Mouse (Mus musculus) CH12.LX (cell line): ENCODE results near the gene Sugp1. TPM values are rescaled to one million over a fixed set of nuclear protein-coding genes. Genes with fewer than 3 reads are reported as not detected.
"Not testable (repeated sequence)": the region's sequence is repeated elsewhere in the genome, so short reads cannot be mapped to it uniquely, and the experiment has no call there.

ENCODE experiments used
- DNase-seq: peaks from one replicate; pipeline ENCODE4 v3.0.0-alpha.2; 2013; ENCODE audit errors: extremely low read depth
- H3K27ac ChIP-seq: 2 replicates; pipeline ENCODE4 v1.5.1; 2012; ENCODE audit warnings: low read depth, mild to moderate bottlenecking, control low read depth, moderate library complexity; ENCODE audit not compliant: insufficient read depth
- H3K27me3 ChIP-seq: replicated peaks from 2 replicates; pipeline ENCODE3; 2012; ENCODE audit warnings: inconsistent platforms
- H3K36me3 ChIP-seq, 2 experiments: replicated peaks in 1 of 2; 2 replicates each; pipeline versions ENCODE3 to v1.6.1; 2012; ENCODE audit warnings: inconsistent platforms in 1 of 2, low read length in 1 of 2, mild to moderate bottlenecking in 1 of 2, mixed read lengths in 1 of 2, moderate library complexity in 1 of 2; ENCODE audit not compliant: control insufficient read depth in 1 of 2, insufficient read depth in 1 of 2
- H3K4me1 ChIP-seq, 2 experiments: 2 replicates each; pipeline ENCODE4 v1.6.1; 2012; ENCODE audit warnings: inconsistent platforms in 1 of 2, moderate library complexity in 1 of 2; ENCODE audit not compliant: insufficient read depth in 2 of 2, control insufficient read depth in 1 of 2
- H3K4me2 ChIP-seq: 2 replicates; pipeline ENCODE4 v1.6.1; 2012; ENCODE audit warnings: low read depth, mild to moderate bottlenecking, control low read depth; ENCODE audit not compliant: poor library complexity, insufficient read depth, severe bottlenecking
- H3K4me3 ChIP-seq, 3 experiments: fragments of 150-350 bp in 1 of 3; sonication (generic) in 1 of 3; replicated peaks in 1 of 3; 2 replicates each; pipeline versions ENCODE3 to v1.5.1; 2011 to 2012; ENCODE audit warnings: low read depth in 2 of 3, low read length in 2 of 3, mild to moderate bottlenecking in 2 of 3, moderate library complexity in 2 of 3, control low read depth in 1 of 3, improper control_type of control experiment in 1 of 3, inconsistent platforms in 1 of 3, mixed read lengths in 1 of 3; ENCODE audit not compliant: poor library complexity in 1 of 3
- H3K79me2 ChIP-seq: replicated peaks from 2 replicates; pipeline ENCODE4 v1.6.1; 2012; ENCODE audit warnings: mild to moderate bottlenecking, moderate library complexity; ENCODE audit not compliant: control insufficient read depth, poor library complexity, insufficient read depth, severe bottlenecking; ENCODE audit errors: extremely low read depth
- H3K9ac ChIP-seq: 2 replicates; pipeline ENCODE4 v1.6.1; 2012; ENCODE audit warnings: low read depth, mild to moderate bottlenecking, control low read depth, moderate library complexity; ENCODE audit not compliant: insufficient read depth
- H3K9me3 ChIP-seq: replicated peaks from 2 replicates; pipeline ENCODE3; 2012; ENCODE audit warnings: low read length, inconsistent platforms, mixed read lengths
- BHLHE40 ChIP-seq: IDR thresholded peaks from 2 replicates; pipeline ENCODE4 v1.6.1; 2011; ENCODE audit warnings: mild to moderate bottlenecking, low read depth, low read length, improper control_type of control experiment
- CHD1 ChIP-seq: IDR thresholded peaks from 2 replicates; pipeline ENCODE4 v1.6.1; 2012; ENCODE audit warnings: low read depth, low read length, improper control_type of control experiment, inconsistent platforms
- CTCF ChIP-seq, 2 experiments: IDR thresholded peaks in 1 of 2; conservative IDR thresholded peaks in 1 of 2; 2 replicates each; pipeline ENCODE4 v1.5.1; 2011 to 2012; ENCODE audit warnings: low read depth in 2 of 2, low read length in 2 of 2, improper control_type of control experiment in 1 of 2, inconsistent platforms in 1 of 2, mild to moderate bottlenecking in 1 of 2, moderate library complexity in 1 of 2
- ELF1 ChIP-seq: IDR thresholded peaks from 2 replicates; pipeline ENCODE4 v1.6.1; 2014; ENCODE audit warnings: low read depth, mild to moderate bottlenecking, inconsistent platforms, low read length, improper control_type of control experiment
- EP300 ChIP-seq: IDR thresholded peaks from 2 replicates; pipeline ENCODE4 v1.6.1; 2011; ENCODE audit warnings: low read length, improper control_type of control experiment
- JUND ChIP-seq: conservative IDR thresholded peaks from 2 replicates; pipeline ENCODE4 v1.6.1; 2011; ENCODE audit warnings: low read depth, low read length, improper control_type of control experiment
- MAFK ChIP-seq: IDR thresholded peaks from 2 replicates; pipeline ENCODE4 v1.6.1; 2011; ENCODE audit warnings: low read length, improper control_type of control experiment; ENCODE audit not compliant: insufficient replicate concordance
- MXI1 ChIP-seq: IDR thresholded peaks from 2 replicates; pipeline ENCODE4 v1.6.1; 2011; ENCODE audit warnings: mild to moderate bottlenecking, low read depth, low read length, improper control_type of control experiment
- NRF1 ChIP-seq: IDR thresholded peaks from 2 replicates; pipeline ENCODE4 v1.6.1; 2014; ENCODE audit warnings: low read depth, mild to moderate bottlenecking, inconsistent platforms, low read length, improper control_type of control experiment, moderate library complexity
- PAX5 ChIP-seq: IDR thresholded peaks from 2 replicates; pipeline ENCODE4 v1.6.1; 2012; ENCODE audit warnings: low read length, inconsistent platforms, mixed read lengths
- POLR2A ChIP-seq: IDR thresholded peaks from 2 replicates; pipeline ENCODE4 v1.6.1; 2011; ENCODE audit warnings: low read depth, mild to moderate bottlenecking, improper control_type of control experiment, low read length
- RCOR1 ChIP-seq: conservative IDR thresholded peaks from 2 replicates; pipeline ENCODE4 v1.6.1; 2012; ENCODE audit warnings: low read depth, mild to moderate bottlenecking, inconsistent platforms, low read length, improper control_type of control experiment
- TBP ChIP-seq: conservative IDR thresholded peaks from 2 replicates; pipeline ENCODE4 v1.6.1; 2011; ENCODE audit warnings: low read depth, low read length, improper control_type of control experiment
- USF1 ChIP-seq: IDR thresholded peaks from 2 replicates; pipeline ENCODE4 v1.6.1; 2014; ENCODE audit warnings: low read depth, mild to moderate bottlenecking, inconsistent platforms, low read length, improper control_type of control experiment
- USF2 ChIP-seq: conservative IDR thresholded peaks from 2 replicates; pipeline ENCODE4 v1.6.1; 2011; ENCODE audit warnings: low read depth, low read length, improper control_type of control experiment
- ZC3H11A ChIP-seq: IDR thresholded peaks from 2 replicates; pipeline ENCODE4 v1.6.1; 2012; ENCODE audit warnings: low read depth, mild to moderate bottlenecking, inconsistent platforms, low read length, improper control_type of control experiment
- ZKSCAN1 ChIP-seq: IDR thresholded peaks from 2 replicates; pipeline ENCODE4 v1.6.1; 2012; ENCODE audit warnings: low read depth, inconsistent platforms, low read length, improper control_type of control experiment, borderline replicate concordance
- ZNF384 ChIP-seq: IDR thresholded peaks from 2 replicates; pipeline ENCODE4 v1.6.1; 2012; ENCODE audit warnings: low read depth, low read length, improper control_type of control experiment, inconsistent platforms
- dilution Hi-C: fragments of 300-500 bp; cut with MboI; formaldehyde crosslinking; loops from 2 replicates; pipeline ENCODE4 v1.14.3; 2020; ENCODE audit warnings: low sequenced_read_pairs; ENCODE audit not compliant: extremely low pct_unique_long_range_greater_than_20kb, extremely low pct_ligation_motif_present
- in situ Hi-C: fragments of 300-500 bp; cut with MboI; formaldehyde crosslinking; loops from 3 replicates; pipeline ENCODE4 v1.14.3; 2019; ENCODE audit warnings: low sequenced_read_pairs, low pct_ligation_motif_present, low pct_unique_long_range_greater_than_20kb, mixed read lengths
- polyA plus RNA-seq: library from polyadenylated mRNA; unstranded; fragments of >175 nt; gene quantifications from 2 replicates; pipeline ENCODE4 v1.2.1, GENCODE M21; 2012; ENCODE audit warnings: low read depth; ENCODE audit not compliant: insufficient read length
- total RNA-seq, 2 experiments: library from RNA; depleted of rRNA; stranded (reverse); fragments of 300-350 nt in 1 of 2; fragments of >200 nt in 1 of 2; gene quantifications; 2 replicates each; pipeline ENCODE4 v1.2.3; 2012 to 2014

Gene Sugp1
- total and polyA plus RNA-seq, 3 experiments: 5.3 to 43.9 (median 21.8) TPM

DNA sequence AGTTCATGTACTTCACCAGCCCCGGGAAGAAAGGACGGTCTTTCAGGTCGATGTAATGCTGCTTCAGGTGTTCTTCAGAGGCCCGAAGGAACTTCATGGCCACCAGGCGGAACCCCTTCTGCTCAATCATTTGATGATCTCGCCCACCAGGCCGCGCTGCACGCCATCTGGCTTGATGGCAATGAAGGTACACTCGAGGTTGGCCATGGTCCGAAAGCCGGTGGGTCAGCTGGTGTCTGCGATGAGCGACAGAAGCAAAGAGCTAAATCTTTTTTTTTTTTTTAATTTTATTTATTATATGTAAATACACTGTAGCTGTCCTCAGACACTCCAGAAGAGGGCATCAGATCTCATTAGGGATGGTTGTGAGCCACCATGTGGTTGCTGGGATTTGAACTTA is 31.8 kb upstream of the Sugp1 start:
- H3K9me3 ChIP-seq, H3K27ac ChIP-seq, DNase-seq, H3K9ac ChIP-seq, H3K4me1 ChIP-seq, H3K4me3 ChIP-seq, in situ Hi-C loops, H3K27me3 ChIP-seq, H3K4me2 ChIP-seq, dilution Hi-C loops, H3K79me2 ChIP-seq: not testable (repeated sequence)
- peaks cover 0 to 22% of the 10 kb centered on the region in 2 experiments for H3K36me3 ChIP-seq

DNA sequence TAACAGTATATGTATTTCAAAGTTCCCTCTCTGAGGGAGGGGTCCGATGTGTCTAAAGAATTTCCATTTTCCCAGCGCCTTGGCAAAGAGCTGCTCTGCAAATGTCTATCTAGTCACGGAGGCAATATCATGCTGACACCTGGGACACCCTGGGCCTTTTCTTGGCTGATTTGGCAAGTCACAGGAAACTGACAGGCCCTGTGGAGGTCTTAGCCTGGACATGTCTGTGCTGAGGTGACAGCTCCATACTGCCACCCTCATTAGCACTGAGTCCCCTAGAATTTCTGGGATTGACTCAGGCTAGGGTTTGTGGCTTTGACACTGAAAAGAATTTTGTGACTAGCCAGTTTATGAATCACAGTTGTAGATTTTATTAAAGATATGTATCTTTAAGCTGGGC is 30.3 kb upstream of the Sugp1 start:
- no peaks in the 10 kb centered on the region for H3K27me3 ChIP-seq
- H3K79me2 ChIP-seq: no peaks in the 10 kb centered on the region
- peaks cover 9 to 35% of the 10 kb centered on the region in 2 experiments for H3K36me3 ChIP-seq
- H3K9ac ChIP-seq: no peak overlapping the region
- H3K4me2 ChIP-seq: no peak overlapping the region
- TF ChIP-seq MXI1 (no peak), CHD1 (no peak), USF2 (no peak), TBP (no peak), RCOR1 (no peak), PAX5 (no peak), ZKSCAN1 (no peak), ELF1 (no peak), NRF1 (no peak), EP300 (no peak), USF1 (no peak), BHLHE40 (no peak), CTCF (conservative IDR thresholded peaks at IDR 0.05 in 1 of 2, IDR thresholded peaks at IDR 0.05 in 1 of 2; ENCODE audit: low read depth in 2 of 2, low read length in 2 of 2) (no peak), JUND (no peak), ZC3H11A (no peak), MAFK (no peak), POLR2A (no peak), ZNF384 (no peak)
- H3K9me3 ChIP-seq: no peaks in the 10 kb centered on the region
- H3K27ac ChIP-seq: no peak overlapping the region
- in situ Hi-C loops (no loop called here), dilution Hi-C loops (no loop called here)
- peaks cover 0 to 6% of the 10 kb centered on the region in 2 experiments; a peak in 2 of 4 replicates for H3K4me1 ChIP-seq
- no peak overlapping the region for H3K4me3 ChIP-seq
- DNase-seq: no peak
